Mouse (Mus musculus) megakaryocyte progenitor cell, adult 5-6 weeks (primary cell): Measurements from ENCODE around the gene Cul7. TPM values are rescaled to one million over a fixed set of nuclear protein-coding genes. Genes with fewer than 3 reads are reported as not detected.

ENCODE experiments used
- ATAC-seq: replicated peaks from 2 replicates; pipeline ENCODE4 v1.8.0; 2016; ENCODE audit warnings: mild to moderate bottlenecking, moderate TSS enrichment, inconsistent platforms; ENCODE audit not compliant: poor library complexity
- total RNA-seq, 2 experiments: library from RNA; stranded (forward) in 1 of 2; stranded (reverse) in 1 of 2; fragments of 157-497, 149-512 nt in 1 of 2; fragments of 200-1000 nt in 1 of 2; gene quantifications; 2 replicates each; pipeline versions ENCODE4 v1.2.3 to v1.2.4; 2015 to 2017

Gene Cul7
- 7.3 and 7.6 TPM in 2 replicates for total RNA-seq (2015)
- total RNA-seq (2017), result 9.1 and 14.3 TPM in 2 replicates

DNA sequence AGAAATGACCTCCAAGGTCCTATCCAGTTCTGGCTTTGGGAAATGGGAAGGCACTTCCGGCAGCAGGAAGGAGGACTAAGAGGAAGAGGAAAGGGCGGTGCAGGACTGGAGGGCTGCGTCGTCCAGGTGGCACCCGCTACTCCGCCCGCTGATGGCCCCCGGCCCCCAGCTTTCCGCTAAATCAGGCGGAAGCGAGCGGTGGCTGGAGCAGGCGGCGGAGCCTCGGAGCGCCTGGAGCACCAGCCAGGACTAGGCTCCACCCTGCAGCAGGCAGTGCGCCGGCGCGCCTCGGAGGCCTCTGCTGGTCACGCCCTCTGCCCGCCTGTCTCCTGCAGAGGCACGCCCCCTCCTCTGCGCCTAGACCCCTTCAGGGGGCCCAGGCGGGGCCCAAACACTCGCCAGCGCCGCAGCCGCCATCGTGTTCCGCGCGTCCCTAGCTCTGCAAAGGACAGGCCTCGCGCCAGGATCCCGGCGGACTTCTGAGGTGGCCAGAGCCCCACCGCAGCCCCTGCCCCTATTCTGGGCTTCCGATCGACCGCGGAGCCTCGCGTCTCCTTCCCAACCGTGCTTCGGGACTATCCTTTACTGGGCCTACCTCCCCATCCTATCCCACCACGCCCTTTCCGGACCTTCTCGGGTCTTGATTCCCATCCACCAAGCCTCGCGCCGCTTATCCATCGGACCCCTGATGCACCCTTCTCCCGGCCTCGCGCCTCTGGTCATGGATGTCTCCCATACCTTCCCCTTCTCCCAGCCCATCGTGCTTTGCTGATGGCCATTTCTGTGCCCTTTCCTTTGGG is at the start of gene Cul7:
TSS of gene Cul7 (plus strand) at position 106 of the 800 bp plus-strand sequence.
- ATAC-seq, result peak; percentile 75

DNA sequence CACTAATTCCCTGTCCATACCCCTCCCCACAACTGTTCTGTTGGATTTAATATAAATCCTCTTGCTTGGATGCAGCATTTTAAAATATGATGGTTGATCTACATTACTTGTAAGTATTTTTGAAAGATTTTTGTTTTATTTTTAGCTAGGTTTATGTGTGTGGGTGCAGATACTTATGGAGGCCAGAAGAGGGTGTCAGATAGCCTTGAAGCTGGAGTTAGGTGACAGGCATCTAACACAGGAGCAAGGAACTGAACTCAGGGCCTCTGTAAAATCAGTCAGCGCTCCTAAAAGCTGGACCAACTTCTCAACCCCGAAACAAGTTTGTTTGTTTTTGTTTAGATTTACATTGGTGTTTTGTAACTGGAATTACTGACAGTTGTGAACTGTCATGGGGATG is 49.6 kb upstream of the Cul7 start:
- ATAC-seq, result peak; percentile 55; the same call in 1 of the 2 replicates

DNA sequence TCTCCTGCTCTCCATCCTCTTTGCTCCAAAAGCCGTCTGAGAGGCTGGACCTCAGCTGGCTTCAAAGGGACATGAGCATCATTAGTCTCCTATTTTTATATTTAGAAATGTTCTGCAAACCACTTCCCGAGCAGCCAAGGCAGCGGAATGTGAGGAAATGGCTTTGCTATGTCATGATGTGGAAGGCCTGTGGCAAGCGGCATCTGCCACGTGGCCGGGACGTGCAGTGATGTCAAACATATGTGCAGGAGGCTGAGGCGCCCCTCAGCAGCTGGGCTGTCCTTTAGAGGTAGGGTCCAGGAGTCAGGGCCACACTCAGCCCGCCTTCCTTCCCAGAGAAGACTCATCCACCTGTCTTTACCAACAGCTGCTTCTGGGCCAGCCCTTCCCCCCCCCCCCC is 47.9 kb upstream of the Cul7 start:
- ATAC-seq, result peak; percentile 84

DNA sequence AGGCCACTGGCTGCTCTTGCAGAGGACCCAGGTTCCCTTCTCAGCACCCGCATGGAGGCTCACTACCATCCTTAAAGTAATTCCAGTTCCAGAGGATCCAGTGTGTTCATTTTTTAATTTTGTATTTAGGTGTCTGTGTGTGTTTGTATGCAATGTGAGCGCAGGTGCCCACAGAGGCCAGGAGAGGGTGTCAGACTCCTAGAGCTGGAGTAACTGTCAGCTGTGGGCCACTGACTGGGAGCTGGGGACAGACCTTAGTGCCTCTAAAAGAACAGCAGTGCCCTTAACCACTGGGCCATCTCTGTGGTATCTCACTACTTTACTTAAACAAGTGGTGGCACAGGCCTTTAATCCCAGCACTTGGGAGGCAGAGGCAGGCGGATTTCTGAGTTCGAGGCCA is 46.9 kb upstream of the Cul7 start:
- ATAC-seq, result no peak

DNA sequence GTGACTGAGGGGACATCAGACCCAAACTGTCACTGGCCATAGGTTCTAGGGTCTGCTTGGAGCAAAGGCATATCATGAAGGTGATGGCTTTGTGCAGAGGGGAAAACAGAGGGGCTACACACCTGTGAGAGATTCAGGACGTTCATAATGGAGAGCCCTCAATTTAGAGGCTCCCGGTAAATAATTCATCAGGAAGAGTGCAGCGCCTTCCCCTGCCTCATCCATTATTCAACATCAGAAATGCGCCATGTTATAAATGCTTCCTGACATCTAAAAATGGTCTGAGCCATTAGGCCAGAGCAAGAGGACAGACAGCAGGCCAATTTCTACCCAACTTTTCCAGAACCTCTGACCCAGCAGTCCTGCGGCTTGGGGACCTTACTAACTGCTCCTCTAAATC is 45.0 kb upstream of the Cul7 start:
- ATAC-seq, result no peak

DNA sequence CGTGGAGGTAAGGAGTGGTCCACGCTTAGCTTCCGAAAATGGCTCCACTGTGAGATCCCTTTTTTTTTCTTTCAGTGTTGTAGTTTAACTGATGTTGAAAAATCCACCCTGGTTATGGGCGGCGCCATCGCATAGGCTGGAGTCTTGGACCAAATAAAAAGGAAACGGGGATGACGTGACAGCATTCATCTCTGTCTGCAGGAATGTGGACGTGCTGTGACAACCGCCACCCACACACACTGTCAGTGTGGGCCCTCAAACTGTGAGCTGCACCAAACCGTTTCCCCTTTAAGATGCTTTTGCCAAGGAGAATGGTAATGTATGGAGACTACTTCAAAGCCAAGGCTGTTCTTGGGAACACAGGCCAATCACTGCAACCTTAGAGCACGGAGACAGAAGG is 44.1 kb upstream of the Cul7 start:
- ATAC-seq, result no peak

DNA sequence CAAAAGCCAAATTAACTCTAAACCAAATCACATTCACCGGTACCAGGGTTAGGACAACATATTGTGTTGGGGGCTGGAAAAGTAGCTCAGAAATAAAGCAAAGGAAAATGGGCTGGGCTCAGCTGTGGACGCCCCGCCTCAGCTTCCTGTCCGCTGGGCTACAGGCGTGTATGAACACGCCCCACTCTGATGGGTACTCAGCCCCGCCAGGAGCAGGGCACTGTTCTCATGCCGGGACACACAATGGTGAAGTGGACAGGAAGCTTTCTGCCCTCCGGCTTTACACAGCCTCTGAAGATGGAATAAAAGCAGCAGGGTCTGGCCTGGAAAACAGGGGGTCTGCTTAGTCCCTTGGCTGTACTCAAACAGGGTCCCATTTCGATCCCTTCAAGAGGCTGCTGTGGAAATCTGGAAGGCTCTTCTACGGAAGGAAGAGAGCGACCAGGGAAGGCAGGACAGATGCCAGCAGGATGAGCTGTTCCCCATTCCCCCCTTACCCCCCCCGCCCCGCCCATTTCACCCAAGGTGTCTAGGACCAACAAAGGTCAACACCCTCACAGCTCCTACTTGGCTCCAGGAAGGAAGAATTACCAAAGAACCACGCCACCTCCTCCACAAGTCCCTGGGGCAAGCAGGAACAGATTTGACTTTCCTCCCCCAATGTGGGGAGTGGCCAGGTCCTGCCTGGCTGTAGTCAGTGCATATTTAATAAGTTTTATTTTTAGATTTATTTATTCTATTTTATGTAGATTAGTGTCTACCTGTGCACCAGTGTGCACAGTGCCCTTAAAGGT is 40.2 kb upstream of the Cul7 start:
- ATAC-seq, result peak; percentile 78

DNA sequence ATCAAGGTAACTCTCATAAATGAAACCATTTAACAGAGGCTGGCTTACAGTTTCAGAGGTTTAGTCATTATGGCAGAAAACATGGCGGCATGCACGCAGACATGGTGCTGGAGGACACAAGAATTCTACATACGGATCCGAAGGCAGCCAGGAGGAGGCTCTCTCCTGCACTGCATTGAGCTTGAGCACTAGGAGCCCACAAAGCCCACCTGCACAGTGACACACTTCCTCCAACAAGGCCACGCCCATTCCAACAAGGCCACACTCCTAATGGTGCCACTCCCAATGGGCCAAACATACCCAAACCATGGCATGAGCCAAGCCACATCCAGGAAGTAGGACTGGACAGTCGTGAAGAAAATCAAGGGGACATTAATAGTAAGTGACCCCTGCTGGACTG is 38.8 kb upstream of the Cul7 start:
- ATAC-seq, result no peak

DNA sequence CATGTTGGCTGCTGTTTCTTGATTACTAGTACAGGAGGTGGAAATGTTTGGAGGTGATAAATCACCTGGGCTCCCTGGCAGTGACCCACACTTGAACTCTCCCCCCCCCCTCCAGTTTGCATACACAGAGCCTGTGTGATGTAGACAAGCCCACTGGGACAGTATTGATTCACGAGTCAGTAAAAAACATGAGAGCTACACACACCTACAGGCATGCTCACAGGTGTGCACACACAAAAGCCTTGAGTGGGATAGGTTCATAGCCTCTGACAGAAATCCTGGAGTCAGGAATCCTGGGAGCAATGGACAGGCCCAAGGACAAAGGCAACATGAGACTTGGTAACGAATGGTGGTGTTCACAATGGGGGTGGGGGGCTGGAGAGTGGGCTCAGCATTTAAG is 37.9 kb upstream of the Cul7 start:
- no peak for ATAC-seq

DNA sequence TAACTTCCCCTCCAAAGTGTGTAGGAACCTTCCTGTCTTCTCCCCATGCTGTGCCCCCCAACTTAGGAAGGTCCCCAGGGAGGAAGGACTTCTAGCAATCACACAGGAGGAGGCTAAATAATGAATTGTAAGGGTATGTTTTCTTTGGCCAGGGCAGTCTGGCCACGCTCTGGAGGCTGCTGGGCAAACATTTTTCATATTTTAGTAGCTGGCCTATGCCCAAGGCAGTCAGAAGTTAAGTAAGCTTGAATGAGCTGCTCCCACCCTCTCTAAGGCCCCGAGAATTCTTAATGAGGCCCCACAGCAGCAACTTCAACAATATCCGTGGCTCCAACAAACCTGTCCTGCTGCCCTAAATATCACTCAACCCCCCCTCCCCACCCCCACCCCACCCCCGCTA is 37.3 kb upstream of the Cul7 start:
- no peak for ATAC-seq

DNA sequence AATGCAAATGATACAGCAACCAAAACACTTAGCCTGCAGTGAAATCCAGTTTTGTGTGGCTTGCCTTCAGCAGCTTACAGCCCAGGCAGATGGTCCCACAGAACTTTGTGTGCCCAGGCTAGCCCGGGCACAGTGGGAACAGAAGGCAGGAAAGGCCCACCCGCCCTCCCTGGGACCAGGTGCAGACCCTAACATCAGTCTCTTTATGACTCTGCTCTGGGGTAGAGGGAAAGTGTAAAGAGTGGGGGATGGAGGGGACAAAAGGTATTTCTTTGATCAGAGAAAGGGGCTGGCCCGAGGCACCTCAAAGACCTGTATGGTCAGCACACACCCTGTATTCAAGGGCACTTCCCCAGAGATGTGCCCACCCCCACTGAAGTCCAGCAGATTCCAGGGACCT is 36.9 kb upstream of the Cul7 start:
- no peak for ATAC-seq

DNA sequence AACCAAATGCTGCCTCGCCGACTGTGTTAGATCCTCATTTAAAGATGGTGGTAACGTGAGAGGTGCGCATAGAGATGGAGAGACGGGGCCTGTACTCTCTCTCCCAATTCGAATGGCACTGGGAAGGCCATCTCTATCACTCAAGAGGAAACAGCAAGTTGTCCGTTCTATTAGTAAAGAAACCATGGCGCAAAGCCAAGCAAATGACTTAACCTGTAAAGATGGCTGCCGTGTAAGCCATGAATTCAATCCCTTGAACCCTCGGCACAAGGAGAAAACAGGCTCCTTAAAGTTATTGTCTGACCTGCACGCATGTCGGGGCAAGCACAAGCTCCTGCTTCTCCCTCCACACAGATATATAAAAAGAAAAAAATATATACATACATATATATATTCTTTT is 32.3 kb upstream of the Cul7 start:
- no peak for ATAC-seq

DNA sequence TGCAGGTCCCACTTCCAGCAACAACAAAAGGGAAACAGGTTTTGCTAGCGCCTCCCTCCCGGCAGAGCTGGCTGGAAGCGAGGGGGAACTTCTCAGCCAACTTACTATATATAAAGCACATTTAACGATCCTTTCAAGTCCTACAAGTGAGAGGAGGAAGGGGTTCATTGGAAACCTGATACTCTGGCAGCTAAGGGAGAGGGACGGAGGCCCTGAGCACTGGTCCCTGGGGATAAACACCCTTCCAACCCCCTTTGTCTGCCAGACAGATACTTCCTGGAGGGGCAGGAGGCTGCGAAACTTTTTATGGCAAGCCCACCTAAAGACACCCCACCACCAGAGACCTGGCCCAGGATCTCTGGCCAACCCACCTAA is 31.8 kb upstream of the Cul7 start:
- no peak for ATAC-seq

DNA sequence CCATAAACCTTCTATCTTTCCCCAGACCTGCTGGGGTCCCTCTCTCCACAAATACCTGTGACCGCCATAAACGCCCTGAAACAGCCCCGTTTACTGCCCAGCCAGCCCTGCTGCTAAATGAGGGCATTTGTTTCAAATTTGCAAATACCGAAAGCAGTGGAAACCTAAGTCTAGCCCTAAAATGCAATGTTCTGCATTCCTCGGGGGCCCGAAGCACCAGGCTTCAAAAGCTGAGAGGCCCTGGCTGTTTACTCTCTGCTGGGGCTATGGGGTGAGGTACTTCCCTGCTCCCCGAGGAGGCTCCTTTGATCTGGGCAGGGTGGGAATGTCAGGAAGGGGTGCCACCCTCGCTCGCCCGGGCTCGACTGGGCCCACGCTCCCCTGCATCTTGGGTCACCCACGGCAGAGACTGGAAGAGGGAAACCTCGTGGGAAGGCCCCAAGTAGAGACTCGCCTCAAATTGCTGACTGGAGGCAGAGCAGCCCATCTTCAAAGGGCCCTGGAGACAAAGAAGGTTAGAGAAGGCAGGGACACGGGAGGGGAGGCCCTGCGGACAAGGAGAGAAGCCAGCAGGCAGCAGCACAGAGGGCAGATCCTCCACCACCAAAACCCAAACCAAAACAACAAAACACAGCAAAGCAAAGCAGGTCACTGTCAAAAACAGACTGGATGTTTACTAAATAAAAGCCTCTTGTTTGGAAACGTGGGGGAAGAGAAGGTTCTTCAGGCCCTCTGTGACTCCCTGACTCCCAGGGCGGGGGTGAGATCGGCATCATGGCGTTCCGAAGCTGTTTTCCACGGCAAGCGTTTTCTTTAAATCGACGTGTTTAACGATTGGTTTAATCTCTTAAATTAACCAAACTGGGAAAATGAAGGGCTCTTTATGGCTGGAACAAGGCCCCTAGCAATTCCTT is 31.1 kb upstream of the Cul7 start:
- no peak for ATAC-seq

DNA sequence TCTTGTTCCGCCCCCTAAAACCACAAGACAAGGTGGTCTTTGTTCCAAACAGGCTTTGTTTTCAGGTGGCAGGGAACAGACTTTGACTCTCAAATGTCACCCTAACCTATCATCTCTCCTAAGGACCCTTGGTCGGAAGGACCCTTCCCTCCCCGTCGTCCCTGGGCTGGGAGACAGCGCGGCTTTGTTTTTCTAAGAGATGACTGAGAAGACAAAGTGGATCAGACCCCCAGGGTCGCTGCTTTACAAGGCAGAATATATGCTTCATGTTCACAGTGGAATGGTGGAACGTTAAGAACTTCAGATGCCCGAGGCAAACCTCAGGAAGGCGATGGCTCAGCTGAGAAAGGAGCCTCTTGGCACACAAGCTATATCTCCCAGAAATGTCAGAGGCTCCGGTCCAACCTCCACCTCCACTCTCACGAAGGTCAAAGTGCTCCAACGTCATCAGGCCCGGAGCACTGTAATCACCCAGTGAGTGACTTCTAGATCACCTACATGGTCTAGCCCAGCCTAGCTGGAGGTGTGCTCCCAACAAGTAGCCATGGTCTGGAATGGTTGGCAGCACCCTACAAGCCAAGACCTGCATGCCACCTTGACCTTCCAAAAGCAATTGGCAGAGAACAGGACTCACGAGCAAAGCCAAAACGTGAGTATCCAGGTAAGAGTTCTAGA is 30.3 kb upstream of the Cul7 start:
- no peak for ATAC-seq

DNA sequence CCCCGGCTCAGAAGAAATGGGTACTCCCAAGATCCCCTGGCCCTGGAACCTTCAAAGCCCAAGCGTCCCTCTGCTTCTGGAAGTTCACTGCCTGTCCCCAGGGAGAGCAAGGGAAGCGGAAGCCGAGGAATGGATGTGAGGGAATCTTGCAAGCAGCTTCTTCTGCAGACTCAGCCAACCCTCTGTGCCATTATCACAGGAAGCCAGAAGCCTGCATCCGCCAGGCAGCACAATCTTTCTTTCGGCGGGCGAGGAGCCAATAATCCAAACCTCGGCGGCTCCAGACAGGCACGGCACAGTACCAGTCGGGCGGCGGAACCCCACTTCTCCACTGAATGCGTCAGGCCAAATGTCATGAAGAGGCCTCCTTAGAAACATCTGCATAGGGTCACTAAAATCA is 28.8 kb upstream of the Cul7 start:
- ATAC-seq, result peak; percentile 6; the same call in 1 of the 2 replicates

DNA sequence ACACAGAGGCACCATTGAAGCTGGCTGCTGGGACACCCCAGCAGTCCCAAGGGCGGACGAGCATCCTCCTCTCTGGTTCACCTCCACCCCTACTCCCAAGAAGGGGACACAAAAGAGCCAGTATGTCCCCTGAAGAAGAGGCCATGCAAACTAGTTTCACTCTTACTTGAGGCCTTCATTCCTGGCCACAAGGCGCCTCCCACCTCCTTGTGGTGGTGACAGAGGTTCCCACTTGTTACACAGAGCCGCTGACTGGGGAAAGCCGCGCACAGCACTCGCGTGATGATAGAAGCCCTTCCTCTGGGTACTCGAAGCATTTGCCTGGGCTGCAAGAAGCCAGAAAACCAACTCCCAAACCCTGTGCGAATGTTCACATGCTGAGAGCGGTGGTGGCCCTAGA is 27.9 kb upstream of the Cul7 start:
- ATAC-seq, result peak; percentile 65

DNA sequence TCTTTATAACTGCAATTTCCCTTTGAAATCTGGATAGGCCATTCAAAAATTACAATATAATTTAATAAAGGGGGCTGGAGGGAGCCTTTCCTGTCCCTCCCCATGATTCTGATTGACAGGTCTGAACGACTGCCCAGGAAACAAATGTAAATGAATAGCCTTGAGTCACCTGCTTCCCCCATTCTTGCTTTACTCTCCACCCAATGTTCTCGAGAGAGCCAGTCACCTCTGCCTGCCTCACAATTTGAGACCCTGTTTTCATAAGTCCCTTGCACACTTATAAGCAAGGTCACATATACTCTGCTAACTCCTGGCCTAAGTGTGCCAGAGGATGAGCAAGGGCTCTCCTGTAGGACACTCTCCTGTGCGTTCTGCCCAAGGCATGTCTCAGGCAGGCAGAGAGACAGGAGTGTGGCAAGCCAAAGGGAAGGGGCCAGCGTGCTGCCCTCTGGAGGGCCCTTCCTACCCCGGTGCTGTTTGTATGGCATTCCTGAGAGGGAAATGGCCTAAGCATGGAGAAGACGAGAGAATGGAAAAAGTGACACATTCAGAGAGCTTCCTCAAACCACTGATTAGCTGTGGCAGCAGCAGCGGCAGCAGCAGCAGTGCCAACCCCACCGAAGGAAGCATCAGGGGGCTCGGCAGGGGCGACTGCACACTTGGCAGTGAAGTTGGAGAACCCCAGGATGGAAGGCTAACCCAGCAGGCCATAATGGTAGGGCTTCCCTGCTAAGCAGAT is 26.1 kb upstream of the Cul7 start:
- ATAC-seq, result peak; percentile 56

DNA sequence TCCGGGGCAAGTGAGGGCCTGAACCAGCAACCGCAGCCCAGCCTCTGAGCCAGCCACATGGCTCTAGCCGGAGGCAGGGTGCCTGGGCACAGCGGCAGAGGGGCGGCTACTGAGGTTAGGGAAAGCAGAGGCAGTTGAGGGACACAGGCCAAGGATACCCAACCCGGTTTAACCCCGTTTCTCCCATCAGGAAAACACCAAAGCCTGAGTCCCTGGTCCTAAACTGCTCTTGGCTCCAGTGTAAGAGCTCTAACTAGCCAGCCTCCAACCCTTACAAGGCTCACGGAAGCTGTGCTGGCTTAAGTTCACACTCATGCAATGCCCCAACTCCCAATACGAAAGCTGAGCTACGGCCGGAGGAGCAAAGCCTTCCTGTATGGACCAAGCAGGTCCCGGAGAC is 25.5 kb upstream of the Cul7 start:
- ATAC-seq, result 0 out of 2 replicates have a peak, but pooled peaks have one; percentile 1

DNA sequence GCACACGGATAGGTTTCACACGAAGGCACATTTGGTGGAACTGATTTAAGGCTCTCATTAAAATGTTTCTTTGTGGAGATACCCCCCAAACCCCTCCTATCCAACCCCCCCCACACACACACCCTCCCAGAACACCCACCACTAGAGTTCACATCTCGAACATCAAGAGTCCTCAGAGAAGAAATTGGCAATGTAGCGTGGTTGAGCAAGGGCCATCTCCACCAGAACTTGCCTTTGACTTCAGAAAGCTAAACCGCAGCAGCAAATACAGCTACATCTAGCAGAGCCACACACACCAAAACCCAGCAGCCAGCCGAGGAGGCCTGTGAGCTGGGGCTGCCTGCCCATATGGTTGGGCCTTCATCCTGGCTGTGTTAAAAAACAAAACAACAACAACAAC is 22.7 kb upstream of the Cul7 start:
- no peak for ATAC-seq
